Mouse (Mus musculus): ENCODE data around the gene Cdc37. TPM values are rescaled to one million over a fixed set of nuclear protein-coding genes. Genes with fewer than 3 reads are reported as not detected.
A peak's percentile ranks its signal among the peaks of the same experiment; 100 is the strongest.

Cdc37 gene
- polyA plus RNA-seq, 1 experiment from 2014 or later = 334 TPM

DNA sequence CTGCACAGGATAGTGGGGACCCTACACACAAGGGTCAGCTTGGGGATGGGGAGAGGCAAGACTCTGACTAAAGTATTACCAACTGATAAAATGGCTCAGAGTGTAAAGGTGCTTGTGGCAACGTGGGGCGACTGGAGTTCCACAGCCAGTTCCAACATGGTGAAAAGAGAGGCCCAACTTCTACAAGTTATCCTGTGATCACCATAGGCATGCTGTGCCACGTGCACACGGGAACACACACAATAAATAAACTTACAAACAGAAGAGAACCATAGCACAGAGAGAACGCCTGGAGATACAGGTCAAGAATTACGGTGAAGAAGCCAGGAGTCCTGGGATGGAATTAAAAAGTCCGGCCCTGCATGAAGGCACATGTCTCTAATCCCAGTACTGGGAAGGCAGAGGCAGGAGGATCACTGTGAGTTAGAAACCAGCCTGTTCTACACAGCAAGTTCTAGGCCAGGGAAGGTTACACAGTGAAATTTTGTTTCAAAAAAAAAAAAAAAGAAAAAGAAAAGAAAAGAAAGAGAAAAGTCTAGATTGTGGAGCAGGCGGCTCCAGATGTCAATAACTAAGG, 617 bp downstream of the Cdc37 start:
- H3K4me3 ChIP-seq (ENCODE audit: low read depth, low read length) = peak overlapping the region; percentile 88
- no peaks in the 10 kb centered on the region for H3K27me3 ChIP-seq (replicated peaks; ENCODE audit: control insufficient read depth, insufficient read depth, low read length)
- peak overlapping the region; percentile 92 for H3K4me2 ChIP-seq
- H3K36me3 ChIP-seq (ENCODE audit: control insufficient read depth, insufficient read depth, low read length) = peaks cover 23% of the 10 kb centered on the region
- peak overlapping the region; percentile 86 for H3K9ac ChIP-seq (ENCODE audit: low read depth, low read length)
- 7% methylated on average over 8 of the region's 8 CpGs for WGBS
- peak overlapping the region; percentile 72 for H3K27ac ChIP-seq (ENCODE audit: low read depth, low read length)
- H3K4me1 ChIP-seq (replicated peaks; ENCODE audit: control insufficient read depth, insufficient read depth, low read length) = peaks cover 52% of the 10 kb centered on the region
- H3K9me3 ChIP-seq (ENCODE audit: control insufficient read depth, low read length) = no peaks in the 10 kb centered on the region
- ATAC-seq (replicated peaks; ENCODE audit: low FRiP score) (no peak), DNase-seq (ENCODE audit: low spot score) (no peak)

DNA sequence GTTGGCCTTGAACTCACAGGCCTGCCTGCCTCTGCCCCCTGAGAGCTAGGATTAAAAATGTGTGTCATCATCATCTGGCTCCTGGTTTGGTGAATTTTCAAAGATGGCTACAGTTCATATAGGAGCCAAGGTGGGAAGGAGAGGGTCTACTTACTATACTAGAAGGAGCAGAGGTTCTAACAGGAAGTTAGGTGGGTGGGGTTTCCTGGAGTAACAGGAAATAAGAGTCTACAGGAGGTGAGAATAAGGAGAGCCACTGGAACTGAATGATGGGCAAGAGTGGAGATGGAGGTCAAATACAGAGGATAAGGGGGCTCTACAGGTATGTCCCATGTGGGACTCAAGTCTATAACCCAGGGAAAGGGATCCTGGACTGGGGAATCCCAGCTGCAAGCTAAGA, 1.4 kb downstream of the Cdc37 start:
- DNase-seq (ENCODE audit: low spot score) (no peak), ATAC-seq (replicated peaks; ENCODE audit: low FRiP score) (no peak)
- peak overlapping the region; percentile 92 for H3K4me2 ChIP-seq
- 0 out of 2 replicates have a peak overlapping the region, but pooled peaks have one; percentile 41 for H3K27ac ChIP-seq (ENCODE audit: low read depth, low read length)
- H3K27me3 ChIP-seq (replicated peaks; ENCODE audit: control insufficient read depth, insufficient read depth, low read length) = no peaks in the 10 kb centered on the region
- peaks cover 30% of the 10 kb centered on the region for H3K36me3 ChIP-seq (ENCODE audit: control insufficient read depth, insufficient read depth, low read length)
- H3K4me3 ChIP-seq (ENCODE audit: low read depth, low read length) = peak overlapping the region; percentile 88
- peaks cover 47% of the 10 kb centered on the region for H3K4me1 ChIP-seq (replicated peaks; ENCODE audit: control insufficient read depth, insufficient read depth, low read length)
- H3K9me3 ChIP-seq (ENCODE audit: control insufficient read depth, low read length) = no peaks in the 10 kb centered on the region
- peak overlapping the region; percentile 86 for H3K9ac ChIP-seq (ENCODE audit: low read depth, low read length)

- no peaks in the 10 kb centered on the region for H3K9me3 ChIP-seq (ENCODE audit: control insufficient read depth, low read length)
- peak overlapping the region; percentile 92 for H3K4me2 ChIP-seq
- no peaks in the 10 kb centered on the region for H3K27me3 ChIP-seq (replicated peaks; ENCODE audit: control insufficient read depth, insufficient read depth, low read length)
- peak overlapping the region; percentile 43; the same call in 1 of the 2 replicates for H3K27ac ChIP-seq (ENCODE audit: low read depth, low read length)
- WGBS = 31% methylated on average over 10 of the region's 10 CpGs
- H3K4me1 ChIP-seq (replicated peaks; ENCODE audit: control insufficient read depth, insufficient read depth, low read length) = peaks cover 36% of the 10 kb centered on the region
- peak overlapping the region; percentile 39 for H3K9ac ChIP-seq (ENCODE audit: low read depth, low read length)
- peaks cover 47% of the 10 kb centered on the region for H3K36me3 ChIP-seq (ENCODE audit: control insufficient read depth, insufficient read depth, low read length)
- peak overlapping the region; percentile 88 for H3K4me3 ChIP-seq (ENCODE audit: low read depth, low read length)
- ATAC-seq (replicated peaks; ENCODE audit: low FRiP score) = peak; percentile 37; the same call in 1 of the 2 replicates
- DNase-seq (ENCODE audit: low spot score) = peak; percentile 70
These were observed 3.1 kb downstream of the Cdc37 start for GRCm38 (mm10) chr9:21146722-21147121.

DNA sequence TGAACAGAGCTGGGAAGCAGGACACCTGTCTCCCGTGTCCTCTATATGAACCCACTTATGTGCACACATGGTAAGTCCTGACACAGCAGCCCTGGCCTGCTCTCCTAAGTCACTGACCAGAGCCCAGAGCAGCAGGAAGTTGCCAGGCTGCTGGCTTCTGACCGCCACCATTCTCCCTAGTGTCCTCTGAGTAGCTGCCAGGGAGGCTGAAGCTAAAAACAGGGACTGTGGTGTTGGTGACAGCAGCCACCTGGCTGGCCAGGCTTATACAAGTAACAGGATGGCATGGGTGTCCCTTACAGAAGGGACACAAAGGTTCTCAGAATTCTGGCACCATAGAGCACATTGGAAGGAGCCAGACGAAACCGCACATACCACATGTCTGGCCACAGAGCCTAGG, 4.4 kb downstream of the Cdc37 start:
- Histone ChIP-seq H3K36me3 (ENCODE audit: control insufficient read depth, insufficient read depth, low read length) (peaks cover 58% of the 10 kb centered on the region), H3K4me3 (ENCODE audit: low read depth, low read length) (no peak overlapping the region), H3K9me3 (ENCODE audit: control insufficient read depth, low read length) (no peaks in the 10 kb centered on the region), H3K4me2 (no peak overlapping the region), H3K4me1 (replicated peaks; ENCODE audit: control insufficient read depth, insufficient read depth, low read length) (peaks cover 36% of the 10 kb centered on the region), H3K27ac (ENCODE audit: low read depth, low read length) (no peak overlapping the region), H3K9ac (ENCODE audit: low read depth, low read length) (no peak overlapping the region), H3K27me3 (replicated peaks; ENCODE audit: control insufficient read depth, insufficient read depth, low read length) (no peaks in the 10 kb centered on the region)
- no peak for ATAC-seq (replicated peaks; ENCODE audit: low FRiP score)
- 95% methylated on average over 4 of the region's 4 CpGs for WGBS
- no peak for DNase-seq (ENCODE audit: low spot score)

- no peak for ATAC-seq (replicated peaks; ENCODE audit: low FRiP score)
- no peak for DNase-seq (ENCODE audit: low spot score)
- Histone ChIP-seq H3K9me3 (ENCODE audit: control insufficient read depth, low read length) (no peaks in the 10 kb centered on the region), H3K4me1 (replicated peaks; ENCODE audit: control insufficient read depth, insufficient read depth, low read length) (peaks cover 36% of the 10 kb centered on the region), H3K4me3 (ENCODE audit: low read depth, low read length) (no peak overlapping the region), H3K4me2 (no peak overlapping the region), H3K27me3 (replicated peaks; ENCODE audit: control insufficient read depth, insufficient read depth, low read length) (no peaks in the 10 kb centered on the region), H3K9ac (ENCODE audit: low read depth, low read length) (no peak overlapping the region), H3K36me3 (ENCODE audit: control insufficient read depth, insufficient read depth, low read length) (peaks cover 68% of the 10 kb centered on the region), H3K27ac (ENCODE audit: low read depth, low read length) (no peak overlapping the region)
- WGBS = 92% methylated on average over 3 of the region's 3 CpGs
These were observed 5.4 kb downstream of the Cdc37 start for GRCm38 (mm10) chr9:21144361-21144760.

GRCm38 (mm10) chr9:21141922-21142321, 7.9 kb downstream of the Cdc37 start:
- H3K27ac ChIP-seq (ENCODE audit: low read depth, low read length) = no peak overlapping the region
- no peak overlapping the region for H3K4me2 ChIP-seq
- no peak overlapping the region for H3K4me3 ChIP-seq (ENCODE audit: low read depth, low read length)
- 91% methylated on average over 14 of the region's 14 CpGs for WGBS
- DNase-seq (ENCODE audit: low spot score) = no peak
- H3K36me3 ChIP-seq (ENCODE audit: control insufficient read depth, insufficient read depth, low read length) = peaks cover 63% of the 10 kb centered on the region
- peaks cover 14% of the 10 kb centered on the region for H3K4me1 ChIP-seq (replicated peaks; ENCODE audit: control insufficient read depth, insufficient read depth, low read length)
- ATAC-seq (replicated peaks; ENCODE audit: low FRiP score) = no peak
- no peaks in the 10 kb centered on the region for H3K9me3 ChIP-seq (ENCODE audit: control insufficient read depth, low read length)
- no peaks in the 10 kb centered on the region for H3K27me3 ChIP-seq (replicated peaks; ENCODE audit: control insufficient read depth, insufficient read depth, low read length)
- no peak overlapping the region for H3K9ac ChIP-seq (ENCODE audit: low read depth, low read length)

- Histone ChIP-seq H3K36me3 (ENCODE audit: control insufficient read depth, insufficient read depth, low read length) (peaks cover 41% of the 10 kb centered on the region), H3K9ac (ENCODE audit: low read depth, low read length) (no peak overlapping the region), H3K9me3 (ENCODE audit: control insufficient read depth, low read length) (no peaks in the 10 kb centered on the region), H3K27ac (ENCODE audit: low read depth, low read length) (no peak overlapping the region), H3K27me3 (replicated peaks; ENCODE audit: control insufficient read depth, insufficient read depth, low read length) (no peaks in the 10 kb centered on the region), H3K4me1 (replicated peaks; ENCODE audit: control insufficient read depth, insufficient read depth, low read length) (peaks cover 5% of the 10 kb centered on the region; the same call in 1 of the 2 replicates), H3K4me3 (ENCODE audit: low read depth, low read length) (no peak overlapping the region), H3K4me2 (no peak overlapping the region)
- ATAC-seq (replicated peaks; ENCODE audit: low FRiP score) (no peak), DNase-seq (ENCODE audit: low spot score) (no peak)
- WGBS = 69% methylated on average over 4 of the region's 4 CpGs
These were observed 11.4 kb downstream of the Cdc37 start for GRCm38 (mm10) chr9:21138386-21138785.

GRCm38 (mm10) chr9:21137229-21137628, 12.6 kb downstream of the Cdc37 start:
- 48% methylated on average over 3 of the region's 3 CpGs for WGBS
- no peak overlapping the region for H3K27ac ChIP-seq (ENCODE audit: low read depth, low read length)
- peaks cover 29% of the 10 kb centered on the region for H3K36me3 ChIP-seq (ENCODE audit: control insufficient read depth, insufficient read depth, low read length)
- H3K4me3 ChIP-seq (ENCODE audit: low read depth, low read length) = no peak overlapping the region
- peak; percentile 29; the same call in 1 of the 2 replicates for ATAC-seq (replicated peaks; ENCODE audit: low FRiP score)
- DNase-seq (ENCODE audit: low spot score) = no peak
- no peak overlapping the region for H3K9ac ChIP-seq (ENCODE audit: low read depth, low read length)
- H3K9me3 ChIP-seq (ENCODE audit: control insufficient read depth, low read length) = no peaks in the 10 kb centered on the region
- H3K27me3 ChIP-seq (replicated peaks; ENCODE audit: control insufficient read depth, insufficient read depth, low read length) = no peaks in the 10 kb centered on the region
- no peak overlapping the region for H3K4me2 ChIP-seq
- peaks cover 5% of the 10 kb centered on the region; the same call in 1 of the 2 replicates for H3K4me1 ChIP-seq (replicated peaks; ENCODE audit: control insufficient read depth, insufficient read depth, low read length)

- DNase-seq (ENCODE audit: low spot score) (no peak), ATAC-seq (replicated peaks; ENCODE audit: low FRiP score) (no peak)
- H3K9ac ChIP-seq (ENCODE audit: low read depth, low read length) = no peak overlapping the region; the same call in 1 of the 2 replicates
- H3K27ac ChIP-seq (ENCODE audit: low read depth, low read length) = no peak overlapping the region
- no peaks in the 10 kb centered on the region for H3K27me3 ChIP-seq (replicated peaks; ENCODE audit: control insufficient read depth, insufficient read depth, low read length)
- H3K4me2 ChIP-seq = no peak overlapping the region
- H3K4me1 ChIP-seq (replicated peaks; ENCODE audit: control insufficient read depth, insufficient read depth, low read length) = peaks cover 5% of the 10 kb centered on the region; the same call in 1 of the 2 replicates
- no peaks in the 10 kb centered on the region for H3K9me3 ChIP-seq (ENCODE audit: control insufficient read depth, low read length)
- H3K36me3 ChIP-seq (ENCODE audit: control insufficient read depth, insufficient read depth, low read length) = peaks cover 22% of the 10 kb centered on the region
- H3K4me3 ChIP-seq (ENCODE audit: low read depth, low read length) = no peak overlapping the region
- 58% methylated on average over 6 of the region's 6 CpGs for WGBS
These were observed 13.4 kb downstream of the Cdc37 start for GRCm38 (mm10) chr9:21136401-21136800.

All from liver, embryonic 11.5 days (tissue).